Mouse (Mus musculus): ENCODE data around the gene Slc25a29. TPM values are rescaled to one million over a fixed set of nuclear protein-coding genes. Genes with fewer than 3 reads are reported as not detected.

Gene Slc25a29
- total RNA-seq, 2 experiments from 2014 or later, result 11.2 to 16.6 TPM

GRCm38 (mm10) chr12:108816569-108816968, 19.1 kb downstream of the Slc25a29 start:
- no peak overlapping the region for H3K4me3 ChIP-seq
- intact Hi-C loops (cut with DNase I), result no loop called here
- DNase-seq (ENCODE audit: extremely low spot score in 1 of 2, low spot score in 2 of 2), result no peak
- TF ChIP-seq CTCF (IDR thresholded peaks at IDR 0.05), result no peak
- no peak overlapping the region for H3K27ac ChIP-seq

GRCm38 (mm10) chr12:108814470-108814869, 21.2 kb downstream of the Slc25a29 start:
- no peak overlapping the region; the same call in 1 of the 2 replicates for H3K27ac ChIP-seq
- intact Hi-C loops (cut with DNase I), result loop anchor here (5.0 kb wide), 1 partner anchor 78 kb away; the partner anchor contains the start of genes Wars and Wdr25
- TF ChIP-seq CTCF (IDR thresholded peaks at IDR 0.05), result no peak
- no peak overlapping the region for H3K4me3 ChIP-seq
- DNase-seq (ENCODE audit: extremely low spot score in 1 of 2, low spot score in 2 of 2), result no peak

- no peak overlapping the region; the same call in 1 of the 2 replicates for H3K27ac ChIP-seq
- TF ChIP-seq CTCF (IDR thresholded peaks at IDR 0.05), result peak; percentile 4
- intact Hi-C loops (cut with DNase I), result loop anchor here (1.0 to 5.0 kb wide), 2 partner anchors 21 to 80 kb away; partner anchors contain the start of genes Wars and Wdr25
- no peak for DNase-seq (ENCODE audit: extremely low spot score in 1 of 2, low spot score in 2 of 2)
- H3K4me3 ChIP-seq, result no peak overlapping the region
Observed at GRCm38 (mm10) chr12:108812463-108812862, 23.2 kb downstream of the Slc25a29 start.

GRCm38 (mm10) chr12:108811133-108811532, 24.6 kb downstream of the Slc25a29 start:
- H3K4me3 ChIP-seq, result no peak overlapping the region
- peak overlapping the region; percentile 3; the same call in 1 of the 2 replicates for H3K27ac ChIP-seq
- peak; percentile 66 for TF ChIP-seq CTCF (IDR thresholded peaks at IDR 0.05)
- intact Hi-C loops (cut with DNase I), result loop anchor here (5.0 kb wide), 1 partner anchor 81 kb away; the partner anchor contains the start of genes Wars and Wdr25
- no peak for DNase-seq (ENCODE audit: extremely low spot score in 1 of 2, low spot score in 2 of 2)

GRCm38 (mm10) chr12:108810309-108810708, 25.4 kb downstream of the Slc25a29 start:
- no peak for DNase-seq (ENCODE audit: extremely low spot score in 1 of 2, low spot score in 2 of 2)
- intact Hi-C loops (cut with DNase I), result loop anchor here (5.0 kb wide), 1 partner anchor 82 kb away; the partner anchor contains the start of genes Wars and Wdr25
- no peak for TF ChIP-seq CTCF (IDR thresholded peaks at IDR 0.05)
- no peak overlapping the region for H3K27ac ChIP-seq
- H3K4me3 ChIP-seq, result no peak overlapping the region

- DNase-seq (ENCODE audit: extremely low spot score in 1 of 2, low spot score in 2 of 2), result no peak
- Histone ChIP-seq H3K27ac (no peak overlapping the region), H3K4me3 (no peak overlapping the region)
- intact Hi-C loops (cut with DNase I), result loop anchor here (5.0 kb wide), 1 partner anchor 83 kb away; the partner anchor contains the start of genes Wars and Wdr25
- TF ChIP-seq CTCF (IDR thresholded peaks at IDR 0.05), result no peak
Observed at GRCm38 (mm10) chr12:108809771-108810170, 25.9 kb downstream of the Slc25a29 start.

- no peak overlapping the region for H3K4me3 ChIP-seq
- TF ChIP-seq CTCF (IDR thresholded peaks at IDR 0.05), result no peak
- DNase-seq (ENCODE audit: extremely low spot score in 1 of 2, low spot score in 2 of 2), result no peak
- no peak overlapping the region for H3K27ac ChIP-seq
- intact Hi-C loops (cut with DNase I), result no loop called here
Observed at GRCm38 (mm10) chr12:108808465-108808864, 27.2 kb downstream of the Slc25a29 start.

GRCm38 (mm10) chr12:108804388-108804787, 31.3 kb downstream of the Slc25a29 start:
- Histone ChIP-seq H3K27ac (no peak overlapping the region), H3K4me3 (no peak overlapping the region)
- no peak for DNase-seq (ENCODE audit: extremely low spot score in 1 of 2, low spot score in 2 of 2)
- intact Hi-C loops (cut with DNase I), result no loop called here
- no peak for TF ChIP-seq CTCF (IDR thresholded peaks at IDR 0.05)

- DNase-seq (ENCODE audit: extremely low spot score in 1 of 2, low spot score in 2 of 2), result no peak
- intact Hi-C loops (cut with DNase I), result no loop called here
- Histone ChIP-seq H3K27ac (no peak overlapping the region), H3K4me3 (no peak overlapping the region)
- no peak for TF ChIP-seq CTCF (IDR thresholded peaks at IDR 0.05)
Observed at GRCm38 (mm10) chr12:108801613-108802012, 34.1 kb downstream of the Slc25a29 start.

- no peak for DNase-seq (ENCODE audit: extremely low spot score in 1 of 2, low spot score in 2 of 2)
- peak overlapping the region; percentile 93 for H3K4me3 ChIP-seq
- intact Hi-C loops (cut with DNase I), result loop anchor here (2.0 to 5.0 kb wide), 2 partner anchors 40 to 97 kb away; partner anchors contain the start of genes Slc25a29, Wars and Wdr25
- H3K27ac ChIP-seq, result peak overlapping the region; percentile 95
- no peak for TF ChIP-seq CTCF (IDR thresholded peaks at IDR 0.05)
Observed at GRCm38 (mm10) chr12:108794979-108795537, 40.6 kb downstream of the Slc25a29 start.

GRCm38 (mm10) chr12:108794078-108794711, 41.5 kb downstream of the Slc25a29 start:
- DNase-seq (ENCODE audit: extremely low spot score in 1 of 2, low spot score in 2 of 2), result peak; percentile 76 to 81

GRCm38 (mm10) chr12:108793453-108793941, 42.2 kb downstream of the Slc25a29 start:
- peak overlapping the region; percentile 93 for H3K4me3 ChIP-seq
- no peak for TF ChIP-seq CTCF (IDR thresholded peaks at IDR 0.05)
- DNase-seq (ENCODE audit: extremely low spot score in 1 of 2, low spot score in 2 of 2), result peak; percentile 41 to 43
- H3K27ac ChIP-seq, result peak overlapping the region; percentile 95
- intact Hi-C loops (cut with DNase I), result loop anchor here (5.0 kb wide), 1 partner anchor 99 kb away; the partner anchor contains the start of genes Wars and Wdr25

More at GRCm38 (mm10) chr12:108794078-108794711, 41.5 kb downstream of the Slc25a29 start:
- intact Hi-C loops (cut with DNase I), result loop anchor here (2.0 to 5.0 kb wide), 2 partner anchors 41 to 98 kb away; partner anchors contain the start of genes Slc25a29, Wars and Wdr25
- peak overlapping the region; percentile 93 for H3K4me3 ChIP-seq
- H3K27ac ChIP-seq, result peak overlapping the region; percentile 95
- no peak for TF ChIP-seq CTCF (IDR thresholded peaks at IDR 0.05)

Data from left cerebral cortex, adult 2 months (tissue).